Mouse (Mus musculus) mouse embryonic stem cell (cell line): ENCODE measurements around the gene Bex6.

Experiments used
- in situ Hi-C, 2 experiments: fragments of 300-500 bp; cut with MboI; formaldehyde crosslinking; loops; 1 replicate in 1 of 2; 3 replicates in 1 of 2; pipeline ENCODE4 v1.14.3; 2019 to 2020; ENCODE audit warnings: low sequenced_read_pairs in 2 of 2, low pct_unique_long_range_greater_than_20kb in 1 of 2, mixed read lengths in 1 of 2; ENCODE audit not compliant: unreplicated experiment in 1 of 2

Bex6 gene

DNA sequence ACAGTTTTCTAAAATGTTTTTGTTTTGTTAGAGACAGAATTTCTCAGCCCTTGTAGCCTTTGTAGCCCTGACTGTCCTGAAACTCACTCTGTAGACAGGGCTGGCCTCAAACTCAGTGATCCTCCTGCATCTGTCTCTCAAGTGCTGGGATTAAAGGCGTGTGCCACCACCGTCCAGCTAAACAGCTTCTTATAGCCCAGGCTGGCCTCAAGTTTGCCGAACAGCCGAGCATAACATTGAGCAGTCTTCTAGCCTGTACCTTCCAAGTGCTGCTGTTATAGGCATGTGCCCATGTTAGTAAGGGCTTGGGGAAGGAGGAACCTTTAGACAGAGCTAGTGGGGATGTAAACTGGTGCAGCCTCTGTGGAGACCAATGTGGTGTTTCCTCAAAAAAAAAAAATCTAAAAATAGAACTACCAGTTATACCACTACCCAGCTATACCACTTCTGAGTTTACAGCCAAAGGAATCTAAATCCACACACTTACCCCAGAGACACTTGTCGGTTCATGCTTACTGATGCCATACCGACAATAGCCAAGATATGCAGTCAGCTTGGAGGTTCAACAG lies at the start of gene Bex6:
Bex6 (plus strand) TSS at position 491 of the 569 bp plus-strand sequence.
- in situ Hi-C loops: no loop called here

DNA sequence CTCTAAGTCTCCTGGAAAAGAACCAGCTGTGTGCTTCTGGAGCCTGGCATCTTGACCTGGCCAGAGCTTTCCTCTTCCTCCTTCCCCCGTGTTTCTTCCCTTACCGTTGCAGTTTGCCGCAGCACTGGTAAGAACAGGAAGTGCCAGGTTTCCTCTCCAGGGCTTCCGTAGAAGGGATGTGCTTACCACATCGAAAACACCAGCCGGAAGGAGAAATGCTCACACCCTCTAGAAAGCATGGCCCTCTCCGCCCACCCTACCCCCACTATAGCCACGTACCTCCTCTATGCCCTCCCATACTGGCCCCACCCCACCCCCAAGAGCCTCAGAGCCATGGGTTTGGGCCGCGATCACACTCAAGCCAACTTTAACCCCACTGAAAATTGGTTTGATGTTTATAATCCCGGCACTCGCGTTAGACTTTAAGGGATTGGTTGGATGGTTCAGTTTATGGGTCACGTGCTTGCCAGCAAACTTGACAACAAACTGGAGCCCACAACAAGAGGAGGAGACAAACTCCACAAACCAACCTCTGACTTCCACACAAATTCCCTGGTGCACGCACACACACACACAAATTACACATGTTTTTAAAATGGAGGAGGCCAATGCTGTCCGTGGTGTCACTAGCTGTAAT lies 49.3 kb upstream of the Bex6 start:
- in situ Hi-C loops: no loop called here

DNA sequence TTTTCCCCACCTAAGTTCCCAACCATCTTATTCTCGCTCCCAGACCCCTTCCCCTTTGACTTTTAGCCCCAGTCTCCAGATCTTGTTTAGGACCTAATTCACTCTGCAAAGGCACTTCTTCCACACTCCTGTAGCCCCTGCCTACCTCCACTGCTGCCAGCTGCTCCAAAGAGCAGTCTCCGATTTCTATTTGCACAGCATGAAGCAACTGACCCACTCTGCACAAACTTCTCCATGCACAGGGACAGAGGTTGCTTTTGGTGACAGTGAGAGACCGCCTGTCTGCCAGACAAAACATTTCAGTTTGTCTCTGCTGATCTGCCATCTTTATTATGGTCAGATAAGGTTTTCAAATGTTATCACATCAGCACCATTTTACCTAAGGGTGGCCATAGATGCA lies 46.5 kb upstream of the Bex6 start:
- in situ Hi-C loops: no loop called here

DNA sequence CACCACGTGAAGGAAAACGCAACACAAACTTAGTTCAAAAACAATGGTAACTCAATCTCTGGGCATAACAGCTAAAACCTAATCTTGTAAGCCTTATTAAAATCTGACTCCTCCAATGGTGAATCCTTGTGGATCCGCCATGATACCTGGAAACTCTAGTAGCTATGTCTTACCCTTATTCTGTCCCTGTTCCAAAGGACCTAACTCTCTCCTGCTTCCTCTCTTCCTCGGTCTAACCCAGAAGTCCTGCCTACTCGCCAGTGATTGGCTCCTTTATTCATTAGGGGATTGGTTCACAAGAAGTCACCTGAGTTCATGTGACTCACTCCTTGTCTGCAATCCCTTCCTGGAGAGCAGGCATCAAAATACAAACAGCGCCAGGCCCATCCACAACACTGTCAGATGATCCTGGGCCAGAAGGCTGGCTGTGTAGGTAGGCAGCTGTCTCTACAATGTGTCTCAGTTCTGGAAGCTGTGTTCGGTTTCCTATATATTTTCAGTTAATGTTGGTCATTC lies 43.7 kb upstream of the Bex6 start:
- in situ Hi-C loops: no loop called here

DNA sequence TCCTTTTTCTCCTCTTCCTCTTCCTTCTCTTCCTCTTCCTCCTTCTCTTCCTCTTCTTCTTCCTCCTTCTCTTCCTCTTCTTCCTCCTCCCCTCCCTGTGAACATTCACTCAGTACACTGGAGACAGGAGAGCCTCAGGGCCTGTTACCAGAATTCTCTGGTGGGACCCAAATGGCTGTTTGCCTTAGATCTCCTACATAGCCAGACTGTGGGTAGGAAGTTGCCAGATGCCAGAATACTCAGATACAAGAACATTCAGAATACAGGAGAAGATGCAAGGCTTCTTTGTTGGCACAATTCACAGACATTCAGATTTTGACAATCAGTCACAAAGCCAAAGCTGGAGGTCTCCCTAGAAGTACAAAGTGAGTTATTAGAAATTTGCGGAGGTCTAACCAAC lies 40.7 kb upstream of the Bex6 start:
- in situ Hi-C loops: no loop called here

DNA sequence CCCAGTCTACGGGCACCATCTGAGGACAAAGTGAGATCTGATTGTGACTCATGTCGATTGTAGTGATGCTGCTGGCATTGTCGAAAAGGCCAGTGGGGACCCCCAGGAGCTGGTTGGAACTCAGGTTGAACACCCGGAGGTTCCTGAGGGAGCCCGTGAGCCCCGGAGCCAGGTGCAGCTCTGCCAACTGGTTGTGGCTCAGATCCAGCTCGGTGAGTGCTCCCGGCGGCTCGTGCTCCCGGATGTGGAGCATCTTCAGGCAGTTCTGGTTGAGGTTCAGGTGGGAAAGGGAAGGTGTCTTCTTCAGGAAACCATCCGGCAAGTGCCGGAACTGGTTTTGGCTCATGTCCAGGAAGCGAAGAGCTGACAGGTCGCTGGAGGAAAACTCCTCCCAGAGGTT lies 35.9 kb upstream of the Bex6 start:
- in situ Hi-C loops: no loop called here

DNA sequence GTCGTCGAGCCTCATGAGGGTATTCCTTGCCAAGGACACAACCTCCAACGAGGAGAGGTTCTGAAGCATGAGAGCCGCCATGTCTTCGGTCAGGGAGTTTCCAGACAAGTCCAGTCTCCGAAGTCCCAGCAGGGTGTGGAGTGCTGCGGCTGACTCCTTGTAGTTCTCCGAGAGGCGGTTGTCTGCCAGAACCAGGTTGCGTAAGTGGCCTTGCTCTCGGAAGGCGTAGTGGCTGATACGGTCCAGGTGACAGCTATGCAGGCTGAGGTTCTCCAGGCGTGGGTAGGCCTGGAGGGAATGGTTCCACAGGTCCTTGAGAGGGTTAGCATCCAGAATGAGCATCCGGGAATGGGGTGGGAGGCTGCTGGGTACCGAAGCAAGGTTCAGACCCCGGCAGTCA lies 35.0 kb upstream of the Bex6 start:
- in situ Hi-C loops: no loop called here

DNA sequence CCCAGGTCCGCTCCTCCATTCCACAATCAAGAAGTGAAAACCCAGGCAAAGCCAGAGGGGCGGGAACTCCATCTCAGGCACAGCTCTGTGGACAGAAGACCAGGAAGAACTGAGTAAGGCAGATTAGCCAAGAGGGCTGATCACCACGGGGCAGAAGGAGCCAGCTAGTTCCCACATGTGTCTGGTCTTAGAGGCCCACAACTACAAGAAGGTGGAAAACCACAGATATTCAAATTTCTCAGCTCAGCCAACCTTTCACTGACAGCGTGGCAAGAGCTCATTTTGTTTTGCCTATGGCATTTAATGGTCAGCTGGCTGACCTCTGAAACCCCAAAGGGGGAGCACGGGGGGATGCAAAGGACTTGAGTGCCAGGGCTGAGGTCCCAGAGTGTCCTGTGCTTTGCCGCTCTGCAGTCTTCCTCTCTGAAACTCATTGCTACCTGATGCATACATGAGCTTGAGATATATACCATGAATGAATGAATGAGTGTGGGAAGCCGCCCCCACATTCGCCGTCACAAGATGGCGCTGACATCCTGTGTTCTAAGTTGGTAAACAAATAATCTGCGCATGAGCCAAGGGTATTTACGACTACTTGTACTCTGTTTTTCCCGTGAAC lies 31.9 kb upstream of the Bex6 start:
- in situ Hi-C loops: no loop called here

DNA sequence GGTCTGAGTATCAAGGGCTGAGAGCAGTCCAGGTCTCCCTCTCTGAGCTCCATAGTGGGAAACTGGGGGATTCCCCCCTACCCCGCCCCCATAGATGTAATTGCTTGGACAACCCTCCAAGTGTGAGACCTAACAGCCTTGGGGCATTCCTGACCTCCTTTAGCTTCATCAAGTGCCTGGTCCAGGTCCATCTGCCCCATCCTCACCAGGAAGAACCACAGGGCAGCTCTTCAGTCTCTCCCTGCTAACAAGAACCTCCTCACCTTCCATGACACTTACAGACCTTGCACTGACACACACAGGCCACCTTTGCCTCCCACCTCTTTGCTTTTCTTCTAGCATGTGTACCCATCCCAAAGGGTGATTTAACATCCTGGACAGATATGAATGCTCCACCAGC lies 25.6 kb upstream of the Bex6 start:
- in situ Hi-C loops: no loop called here

DNA sequence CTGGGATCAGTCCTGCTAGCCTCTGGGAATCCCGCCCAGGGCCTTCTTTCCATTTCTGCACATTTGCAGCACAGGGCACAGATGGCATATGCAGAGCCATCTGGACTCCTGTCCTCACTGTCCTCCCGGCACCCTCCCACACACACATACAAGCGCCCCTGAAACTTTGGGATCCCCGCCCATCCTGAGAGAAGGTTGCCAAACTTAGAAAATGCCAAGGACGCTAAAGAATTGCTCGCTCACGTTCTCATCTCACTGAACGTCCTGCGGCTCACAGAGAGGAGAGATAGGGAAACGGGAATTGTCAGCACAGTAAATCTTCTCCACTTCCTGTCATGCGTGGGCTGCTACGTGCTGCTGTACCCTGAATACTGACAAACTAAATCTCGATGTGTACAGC lies 25.2 kb upstream of the Bex6 start:
- in situ Hi-C loops: no loop called here

DNA sequence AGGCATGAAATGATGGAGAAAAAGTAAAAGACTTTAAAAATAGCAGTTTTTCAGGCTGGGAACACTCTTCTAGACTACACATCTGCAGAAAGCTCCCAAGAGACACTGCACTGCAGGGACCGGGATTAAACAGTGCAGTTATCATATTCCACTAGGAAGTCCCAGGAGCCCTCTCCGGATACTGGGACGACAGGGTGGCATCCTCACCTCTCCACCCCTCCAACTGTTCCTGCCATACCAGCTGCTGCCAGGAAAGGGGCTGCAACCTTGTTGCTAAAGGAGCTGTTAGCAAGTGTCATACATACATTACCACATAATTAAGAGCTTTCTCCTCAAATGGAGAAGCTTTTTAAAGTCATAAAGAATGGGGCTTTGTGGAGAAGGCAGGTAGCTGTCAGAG lies 22.9 kb upstream of the Bex6 start:
- in situ Hi-C loops: no loop called here

DNA sequence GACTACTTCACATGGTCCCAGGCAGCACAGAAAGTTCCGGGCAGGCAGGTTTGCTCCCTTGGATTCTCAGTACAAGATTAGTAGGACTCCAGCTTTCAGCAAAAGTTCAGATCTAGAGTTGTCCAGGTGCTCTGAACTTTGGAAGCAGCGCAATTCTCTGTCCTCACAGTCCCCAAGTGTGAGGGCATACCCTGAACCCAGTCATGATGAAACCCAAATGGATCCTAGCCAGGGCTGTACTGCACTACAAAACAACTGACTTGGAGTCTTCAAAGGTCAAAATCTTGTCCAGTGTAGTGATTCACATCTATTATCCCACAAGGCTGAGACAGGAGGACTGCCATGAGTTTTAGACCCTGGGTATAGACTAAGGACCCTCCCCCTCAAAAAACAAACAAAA lies 22.3 kb upstream of the Bex6 start:
- in situ Hi-C loops: no loop called here

DNA sequence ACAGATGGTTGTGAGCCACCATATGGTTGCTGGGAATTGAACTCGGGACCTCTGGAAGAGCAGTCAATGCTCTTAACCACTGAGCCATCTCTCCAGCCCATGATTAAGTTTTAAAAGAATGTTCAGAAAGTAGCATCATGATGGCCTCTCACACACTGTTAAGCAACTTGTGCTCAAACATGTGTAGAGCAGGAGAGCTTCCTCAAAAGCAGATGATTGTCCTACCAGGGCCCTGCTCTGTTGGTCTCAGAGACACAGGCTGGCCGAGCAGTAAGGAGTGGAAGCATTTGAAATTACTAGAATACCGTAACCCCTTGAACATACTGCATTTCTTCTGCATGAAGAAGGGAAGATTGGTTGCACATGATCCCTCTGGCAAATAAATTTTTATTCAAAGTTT lies 20.7 kb upstream of the Bex6 start:
- in situ Hi-C loops: no loop called here

DNA sequence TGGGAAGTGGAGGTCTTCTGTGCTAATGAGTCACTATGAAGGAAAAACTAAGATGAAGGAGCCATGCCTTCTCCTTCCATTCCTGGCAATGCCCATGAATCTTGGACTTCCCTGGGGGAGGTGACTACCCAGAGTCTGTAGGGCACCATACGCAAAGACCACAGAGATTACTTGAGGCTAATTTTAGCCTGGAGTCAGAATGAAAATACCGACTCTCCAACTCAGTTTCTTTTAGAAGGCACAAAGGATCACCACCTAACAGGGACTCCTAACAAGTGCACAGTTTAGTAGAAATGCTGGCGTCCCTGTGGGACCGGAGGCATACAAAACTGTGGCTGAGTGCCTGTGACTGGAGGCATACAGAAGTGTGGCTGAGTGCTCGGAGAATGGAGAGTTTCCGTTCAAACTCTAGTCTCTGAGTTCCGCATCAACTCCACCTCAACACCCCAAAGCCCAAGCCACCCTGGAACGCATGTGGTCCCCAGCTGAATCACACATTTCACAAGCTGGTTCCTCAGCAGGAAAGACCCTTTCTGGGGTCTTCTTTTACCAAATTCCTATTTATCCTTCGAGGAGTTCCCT lies 18.8 kb upstream of the Bex6 start:
- in situ Hi-C loops: no loop called here

DNA sequence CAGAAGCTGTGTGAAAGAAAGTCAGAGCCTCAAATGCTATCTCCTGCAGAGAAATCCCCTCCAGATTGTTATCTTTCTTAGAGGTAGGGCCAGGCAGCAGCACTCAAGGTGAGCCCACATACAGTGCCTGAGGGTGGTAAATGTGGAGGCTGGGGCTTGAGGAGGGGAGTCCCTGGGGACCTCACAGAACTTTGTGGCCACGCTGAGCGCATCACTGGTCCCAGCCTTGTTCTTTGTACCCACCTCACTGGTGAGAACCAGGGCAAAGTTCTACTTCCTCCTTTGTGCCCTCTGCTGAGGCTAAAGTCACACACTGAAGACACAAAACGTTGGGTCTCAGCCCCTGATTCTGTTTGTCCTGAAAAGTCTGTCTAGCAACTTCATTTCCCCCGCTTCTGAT lies 16.2 kb upstream of the Bex6 start:
- in situ Hi-C loops: no loop called here

DNA sequence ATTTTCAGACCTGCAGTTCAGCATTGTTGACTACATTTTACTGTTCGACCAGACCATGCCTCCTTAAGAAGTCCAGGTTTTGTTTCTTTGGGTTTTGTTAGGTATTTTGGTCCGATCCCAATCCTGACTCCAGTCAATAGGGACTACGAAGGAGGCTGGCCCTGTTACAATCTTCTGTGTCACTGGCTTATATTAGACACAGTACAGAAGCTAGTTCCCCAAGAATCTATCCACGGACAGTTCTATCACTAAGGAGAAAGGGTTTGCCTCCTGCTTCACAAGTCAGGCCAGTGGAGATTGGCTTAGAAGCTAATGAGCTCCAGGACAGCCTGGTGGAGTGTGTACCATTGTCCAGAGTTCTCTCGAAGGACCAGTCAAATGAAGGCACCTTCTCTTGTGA lies 15.7 kb upstream of the Bex6 start:
- in situ Hi-C loops: no loop called here

DNA sequence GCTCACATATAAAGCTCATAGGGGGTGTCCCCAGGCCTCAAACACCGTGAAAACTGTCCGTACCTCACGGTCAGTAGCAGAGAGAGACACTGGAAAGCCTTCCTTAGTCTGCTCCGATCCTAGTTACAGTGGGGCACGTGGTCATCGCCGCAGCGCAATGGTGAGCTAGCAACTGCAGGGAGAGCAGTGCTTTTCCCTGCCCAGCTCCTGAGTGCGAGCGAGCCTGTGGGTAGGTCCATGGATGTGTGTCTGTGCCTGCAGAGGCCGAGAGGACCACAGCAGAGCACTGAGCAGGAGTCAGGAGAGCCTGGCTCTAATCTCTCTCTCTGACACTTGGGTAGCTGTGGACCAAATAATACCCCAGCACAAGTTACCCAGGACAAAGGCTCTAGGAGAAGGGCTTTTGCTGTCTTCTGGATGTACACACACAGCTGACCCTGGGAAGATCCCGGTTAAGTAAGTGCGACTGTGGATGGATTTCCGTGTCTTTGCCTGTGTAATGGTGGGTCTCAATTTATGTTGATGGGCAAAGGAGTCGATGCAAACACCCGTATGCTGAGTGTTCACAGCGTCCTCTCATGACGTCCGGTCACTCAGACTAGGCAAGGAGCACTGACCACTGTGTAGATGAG lies 15.1 kb upstream of the Bex6 start:
- in situ Hi-C loops: no loop called here

DNA sequence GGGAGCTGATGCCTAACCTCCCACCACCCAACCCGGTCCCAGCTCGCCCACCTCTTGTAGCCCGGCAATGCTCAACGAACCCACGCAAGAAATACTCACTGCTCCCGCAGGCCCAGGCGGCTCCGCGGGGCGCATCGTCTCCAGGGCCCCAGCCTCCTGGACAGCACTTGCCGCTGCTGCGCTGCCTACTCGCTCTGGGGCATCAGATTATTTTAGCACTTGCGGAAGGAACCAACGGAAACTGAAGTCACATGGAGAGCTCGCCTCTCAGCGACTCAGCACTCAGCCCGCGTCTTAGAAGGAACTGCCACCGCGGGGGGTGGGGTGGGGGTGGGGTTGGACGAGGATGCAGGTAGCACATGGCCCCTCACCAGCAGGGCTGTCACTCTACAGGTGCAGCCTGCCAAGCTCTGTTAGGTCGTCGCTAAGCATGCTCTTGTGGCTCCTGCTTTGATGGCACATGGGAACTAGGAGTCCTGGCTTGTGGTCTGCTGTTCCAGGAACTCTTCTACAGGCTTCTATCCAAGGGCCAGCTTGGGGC lies 14.3 kb upstream of the Bex6 start, which contains the start of gene Nrros:
Nrros (minus strand) TSS at position 314 of the 541 bp plus-strand sequence.
- in situ Hi-C loops: no loop called here
